Mouse (Mus musculus) liver, embryonic 12.5 days (tissue): ENCODE results near the gene Lrrfip2. TPM values are rescaled to one million over a fixed set of nuclear protein-coding genes. Genes with fewer than 3 reads are reported as not detected.

Experiments used
- ATAC-seq: fragments of 200-750 bp; cut with Nextera tagmentation; 2 replicates; pipeline ENCODE4 v1.8.0; 2017; ENCODE audit warnings: moderate number of reproducible peaks, mild to moderate bottlenecking, moderate library complexity
- H3K27ac ChIP-seq: fragments of 300-500 bp; sonication (generic); 2 replicates; pipeline ENCODE4 v1.5.1; 2016; ENCODE audit warnings: mild to moderate bottlenecking
- H3K27me3 ChIP-seq: fragments of 300-500 bp; sonication (generic); replicated peaks from 2 replicates; pipeline ENCODE4 v1.6.1; 2016; ENCODE audit warnings: mild to moderate bottlenecking, moderate library complexity
- H3K36me3 ChIP-seq: fragments of 300-500 bp; sonication (generic); 2 replicates; pipeline ENCODE4 v1.6.1; 2016; ENCODE audit warnings: mild to moderate bottlenecking, moderate library complexity
- H3K4me1 ChIP-seq: fragments of 300-500 bp; sonication (generic); 2 replicates; pipeline ENCODE4 v1.6.1; 2016
- H3K4me2 ChIP-seq: fragments of 300-500 bp; sonication (generic); 2 replicates; pipeline ENCODE4 v1.6.1; 2016; ENCODE audit warnings: mild to moderate bottlenecking, moderate library complexity
- H3K4me3 ChIP-seq: fragments of 300-500 bp; sonication (generic); 2 replicates; pipeline ENCODE4 v1.5.1; 2016; ENCODE audit warnings: mild to moderate bottlenecking, moderate library complexity
- H3K9ac ChIP-seq: fragments of 300-500 bp; sonication (generic); 2 replicates; pipeline ENCODE4 v1.6.1; 2016; ENCODE audit warnings: mild to moderate bottlenecking, moderate library complexity
- H3K9me3 ChIP-seq: fragments of 300-500 bp; sonication (generic); replicated peaks from 2 replicates; pipeline ENCODE4 v1.6.1; 2016; ENCODE audit warnings: mild to moderate bottlenecking, moderate library complexity
- WGBS: fragments of 180-500 bp; shearing (Covaris S2); methylation state at CpG from one replicate; pipeline ENCODE4 v1.1.7; 2016; ENCODE audit not compliant: insufficient replicate concordance; 5-methylcytosine and 5-hydroxymethylcytosine counted together
- polyA plus RNA-seq: library from polyadenylated mRNA; unstranded; fragments of >200 nt; fragmentation: Nextera tagmentation; extraction: Ambion mirVana; gene quantifications from 2 replicates; pipeline ENCODE4 v1.2.1, GENCODE M21; 2016

The Lrrfip2 gene
- polyA plus RNA-seq, 1 experiment from 2014 or later: 29.5 TPM

- ATAC-seq: no peak
- 50% methylated on average over 5 of the region's 5 CpGs for WGBS
These were observed 56.7 kb downstream of the Lrrfip2 start for GRCm38 (mm10) chr9:111174071-111174470.

GRCm38 (mm10) chr9:111178971-111179370 is 61.6 kb downstream of the Lrrfip2 start:
- Histone ChIP-seq H3K9me3 (no peaks in the 10 kb centered on the region), H3K9ac (no peak overlapping the region), H3K36me3 (peaks cover 5% of the 10 kb centered on the region; the same call in 1 of the 2 replicates), H3K4me1 (0 out of 2 replicates have a peak, but pooled peaks cover 6% of the 10 kb centered on the region), H3K27ac (no peak overlapping the region), H3K4me2 (no peak overlapping the region), H3K27me3 (no peaks in the 10 kb centered on the region), H3K4me3 (no peak overlapping the region)
- no peak for ATAC-seq
- 77% methylated on average over 5 of the region's 5 CpGs for WGBS

More at GRCm38 (mm10) chr9:111174071-111174470, 56.7 kb downstream of the Lrrfip2 start:
- Histone ChIP-seq H3K9me3 (no peaks in the 10 kb centered on the region), H3K36me3 (peaks cover 5% of the 10 kb centered on the region; the same call in 1 of the 2 replicates), H3K4me2 (no peak overlapping the region), H3K4me1 (no peaks in the 10 kb centered on the region), H3K4me3 (no peak overlapping the region), H3K27ac (no peak overlapping the region), H3K27me3 (no peaks in the 10 kb centered on the region), H3K9ac (no peak overlapping the region)

GRCm38 (mm10) chr9:111182176-111182575 is 64.8 kb downstream of the Lrrfip2 start:
- WGBS: 51% methylated on average over 3 of the region's 3 CpGs
- Histone ChIP-seq H3K4me3 (no peak overlapping the region), H3K9ac (no peak overlapping the region), H3K27ac (no peak overlapping the region), H3K9me3 (no peaks in the 10 kb centered on the region), H3K27me3 (no peaks in the 10 kb centered on the region), H3K4me2 (no peak overlapping the region), H3K4me1 (0 out of 2 replicates have a peak, but pooled peaks cover 6% of the 10 kb centered on the region), H3K36me3 (no peaks in the 10 kb centered on the region)
- ATAC-seq: no peak

GRCm38 (mm10) chr9:111184929-111185328 is 67.5 kb downstream of the Lrrfip2 start:
- H3K4me2 ChIP-seq: no peak overlapping the region
- no peaks in the 10 kb centered on the region for H3K27me3 ChIP-seq
- no peaks in the 10 kb centered on the region for H3K9me3 ChIP-seq
- H3K4me1 ChIP-seq: 0 out of 2 replicates have a peak, but pooled peaks cover 6% of the 10 kb centered on the region
- ATAC-seq: no peak
- no peak overlapping the region for H3K4me3 ChIP-seq
- peaks cover 13% of the 10 kb centered on the region for H3K36me3 ChIP-seq
- WGBS: 76% methylated on average over 4 of the region's 4 CpGs
- no peak overlapping the region for H3K9ac ChIP-seq
- no peak overlapping the region for H3K27ac ChIP-seq

- H3K27ac ChIP-seq: no peak overlapping the region
- H3K36me3 ChIP-seq: peaks cover 26% of the 10 kb centered on the region
- 85% methylated on average over 6 of the region's 6 CpGs for WGBS
- H3K4me2 ChIP-seq: no peak overlapping the region
- no peaks in the 10 kb centered on the region for H3K9me3 ChIP-seq
- no peaks in the 10 kb centered on the region for H3K27me3 ChIP-seq
- ATAC-seq: no peak
- H3K9ac ChIP-seq: no peak overlapping the region
- no peak overlapping the region for H3K4me3 ChIP-seq
- 0 out of 2 replicates have a peak, but pooled peaks cover 6% of the 10 kb centered on the region for H3K4me1 ChIP-seq
These were observed 69.5 kb downstream of the Lrrfip2 start for GRCm38 (mm10) chr9:111186861-111187260.

- no peak for ATAC-seq
- Histone ChIP-seq H3K9me3 (no peaks in the 10 kb centered on the region), H3K4me2 (no peak overlapping the region), H3K9ac (no peak overlapping the region), H3K36me3 (peaks cover 30% of the 10 kb centered on the region), H3K4me1 (no peaks in the 10 kb centered on the region), H3K4me3 (no peak overlapping the region), H3K27ac (no peak overlapping the region), H3K27me3 (no peaks in the 10 kb centered on the region)
- WGBS: 67% methylated on average over 7 of the region's 7 CpGs
These were observed 71.3 kb downstream of the Lrrfip2 start for GRCm38 (mm10) chr9:111188731-111189130.

- H3K4me2 ChIP-seq: no peak overlapping the region
- H3K36me3 ChIP-seq: peaks cover 30% of the 10 kb centered on the region
- no peak overlapping the region for H3K27ac ChIP-seq
- H3K27me3 ChIP-seq: no peaks in the 10 kb centered on the region
- H3K9ac ChIP-seq: no peak overlapping the region
- peaks cover 8% of the 10 kb centered on the region for H3K4me1 ChIP-seq
- no peak overlapping the region for H3K4me3 ChIP-seq
- no peak for ATAC-seq
- 74% methylated on average over 2 of the region's 2 CpGs for WGBS
- no peaks in the 10 kb centered on the region for H3K9me3 ChIP-seq
These were observed 75.8 kb downstream of the Lrrfip2 start for GRCm38 (mm10) chr9:111193211-111193610.

- Histone ChIP-seq H3K9me3 (no peaks in the 10 kb centered on the region), H3K4me1 (peaks cover 12% of the 10 kb centered on the region), H3K27ac (no peak overlapping the region), H3K27me3 (no peaks in the 10 kb centered on the region), H3K4me3 (no peak overlapping the region), H3K4me2 (no peak overlapping the region), H3K36me3 (peaks cover 8% of the 10 kb centered on the region), H3K9ac (no peak overlapping the region)
- no peak for ATAC-seq
- 51% methylated on average over 3 of the region's 3 CpGs for WGBS
These were observed 79.7 kb downstream of the Lrrfip2 start for GRCm38 (mm10) chr9:111197116-111197515.

- H3K9ac ChIP-seq: no peak overlapping the region
These were observed 80.3 kb downstream of the Lrrfip2 start for GRCm38 (mm10) chr9:111197712-111198111.

GRCm38 (mm10) chr9:111198332-111198731 is 80.9 kb downstream of the Lrrfip2 start:
- no peak overlapping the region for H3K4me2 ChIP-seq
- H3K4me3 ChIP-seq: no peak overlapping the region
- peaks cover 12% of the 10 kb centered on the region for H3K4me1 ChIP-seq
- H3K9me3 ChIP-seq: no peaks in the 10 kb centered on the region
- H3K27ac ChIP-seq: no peak overlapping the region
- H3K9ac ChIP-seq: no peak overlapping the region
- no peaks in the 10 kb centered on the region for H3K27me3 ChIP-seq
- 26% methylated on average over 1 of the region's 1 CpGs for WGBS
- peaks cover 9% of the 10 kb centered on the region for H3K36me3 ChIP-seq
- no peak for ATAC-seq

More at GRCm38 (mm10) chr9:111197712-111198111, 80.3 kb downstream of the Lrrfip2 start:
- WGBS: 83% methylated on average over 4 of the region's 4 CpGs
- H3K9me3 ChIP-seq: no peaks in the 10 kb centered on the region
- no peak overlapping the region for H3K27ac ChIP-seq
- no peak overlapping the region for H3K4me3 ChIP-seq
- peaks cover 12% of the 10 kb centered on the region for H3K4me1 ChIP-seq
- peaks cover 8% of the 10 kb centered on the region for H3K36me3 ChIP-seq
- no peak for ATAC-seq
- H3K27me3 ChIP-seq: no peaks in the 10 kb centered on the region
- H3K4me2 ChIP-seq: no peak overlapping the region

- H3K9me3 ChIP-seq: no peaks in the 10 kb centered on the region
- ATAC-seq: no peak
- no peak overlapping the region for H3K27ac ChIP-seq
- H3K4me2 ChIP-seq: no peak overlapping the region
- H3K27me3 ChIP-seq: no peaks in the 10 kb centered on the region
- peaks cover 14% of the 10 kb centered on the region for H3K36me3 ChIP-seq
- no peak overlapping the region for H3K9ac ChIP-seq
- no peak overlapping the region for H3K4me3 ChIP-seq
- peaks cover 12% of the 10 kb centered on the region for H3K4me1 ChIP-seq
These were observed 82.8 kb downstream of the Lrrfip2 start for GRCm38 (mm10) chr9:111200208-111200607.

GRCm38 (mm10) chr9:111204601-111205375 is 87.4 kb downstream of the Lrrfip2 start:
- no peak overlapping the region for H3K4me3 ChIP-seq
- peaks cover 35% of the 10 kb centered on the region for H3K36me3 ChIP-seq
- H3K9ac ChIP-seq: no peak overlapping the region
- H3K27ac ChIP-seq: no peak overlapping the region
- ATAC-seq: no peak
- H3K27me3 ChIP-seq: no peaks in the 10 kb centered on the region
- 0 out of 2 replicates have a peak, but pooled peaks cover under 1% of the 10 kb centered on the region for H3K4me1 ChIP-seq
- H3K9me3 ChIP-seq: no peaks in the 10 kb centered on the region
- no peak overlapping the region for H3K4me2 ChIP-seq
- 67% methylated on average over 9 of the region's 9 CpGs for WGBS
